Mouse (Mus musculus): ENCODE results near the gene Stk10. TPM values are rescaled to one million over a fixed set of nuclear protein-coding genes. Genes with fewer than 3 reads are reported as not detected.

Stk10 gene
- polyA plus RNA-seq, 1 experiment from 2014 or later: 2.2 TPM

DNA sequence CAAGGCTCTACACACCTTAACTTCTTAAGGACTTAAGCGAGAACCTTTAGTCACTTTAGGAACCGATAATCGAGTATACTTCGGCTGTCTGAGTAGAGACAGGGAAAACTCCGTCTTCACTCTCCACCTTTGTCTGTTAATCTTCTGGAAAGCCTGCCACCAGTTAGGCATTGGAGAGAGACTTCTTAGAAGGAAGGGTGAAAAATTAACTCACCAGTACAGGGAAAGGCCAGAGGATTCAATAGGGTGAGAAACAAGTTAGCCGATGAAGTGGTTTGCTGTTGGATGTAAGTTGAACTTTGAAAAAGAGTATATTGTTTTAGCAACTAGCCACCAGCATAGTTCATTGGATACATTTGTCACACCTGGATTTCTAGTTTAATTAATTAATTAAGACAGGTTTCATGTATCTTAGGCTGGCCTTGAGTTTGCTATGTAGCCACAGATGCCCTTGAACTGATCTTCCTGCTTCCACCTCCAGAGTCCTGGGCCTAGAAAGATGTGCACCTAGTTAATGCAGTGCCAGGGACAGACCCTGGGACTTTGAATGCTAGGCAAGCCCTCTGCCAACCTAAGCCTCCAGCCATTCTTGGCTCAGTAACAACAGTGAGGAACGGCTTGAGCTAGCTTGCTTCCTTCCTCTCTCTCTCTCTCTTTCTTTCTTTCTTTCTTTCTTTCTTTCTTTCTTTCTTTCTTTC is 117.9 kb downstream of the Stk10 start:
- H3K9ac ChIP-seq (ENCODE audit: low read length): no peak overlapping the region
- H3K4me1 ChIP-seq (ENCODE audit: control insufficient read depth in 2 of 2, insufficient read depth in 2 of 2, low read length in 2 of 2): peaks cover 4 to 37% of the 10 kb centered on the region in 2 experiments
- H3K36me3 ChIP-seq (ENCODE audit: control insufficient read depth, insufficient read depth, low read length): peaks cover 5% of the 10 kb centered on the region
- H3K9me3 ChIP-seq (ENCODE audit: control insufficient read depth, low read length): no peaks in the 10 kb centered on the region
- H3K4me3 ChIP-seq (ENCODE audit: control insufficient read depth in 1 of 2, insufficient read depth in 1 of 2, low read depth in 1 of 2, low read length in 2 of 2): no peak overlapping the region
- H3K4me2 ChIP-seq (ENCODE audit: low read length): no peak overlapping the region
- no peak for ATAC-seq (ENCODE audit: insufficient number of reproducible peaks, insufficient read depth, low FRiP score, low read depth)
- no peak overlapping the region for H3K27ac ChIP-seq (replicated peaks in 1 of 2; ENCODE audit: control insufficient read depth in 1 of 2, insufficient read depth in 1 of 2, low read depth in 2 of 2, low read length in 2 of 2)
- H3K27me3 ChIP-seq (ENCODE audit: control insufficient read depth, insufficient read depth, low read length): no peaks in the 10 kb centered on the region
- WGBS: 83% methylated on average over 7 of the region's 7 CpGs

DNA sequence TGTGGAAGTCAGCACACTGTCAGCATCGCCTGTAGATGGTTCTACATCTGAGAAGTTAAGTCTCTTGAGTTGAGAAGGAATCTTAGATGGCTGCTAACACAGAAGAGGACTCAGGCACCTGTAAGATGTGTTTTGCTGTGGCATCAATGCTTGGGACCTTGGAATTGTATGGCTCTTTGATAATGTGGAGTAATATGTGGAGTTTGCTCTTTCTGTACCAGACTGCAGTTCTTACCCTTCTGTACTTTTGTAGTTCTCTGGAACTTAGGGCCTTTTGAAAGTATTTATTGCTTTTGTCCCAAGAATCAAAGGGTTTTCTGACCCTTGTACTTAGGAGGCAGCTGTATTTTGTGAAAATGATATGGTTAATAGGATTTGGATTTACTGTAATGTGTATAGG is 118.6 kb downstream of the Stk10 start:
- Histone ChIP-seq H3K36me3 (ENCODE audit: control insufficient read depth, insufficient read depth, low read length) (peaks cover 5% of the 10 kb centered on the region), H3K9me3 (ENCODE audit: control insufficient read depth, low read length) (no peaks in the 10 kb centered on the region), H3K4me1 (ENCODE audit: control insufficient read depth in 2 of 2, insufficient read depth in 2 of 2, low read length in 2 of 2) (peaks cover 4 to 32% of the 10 kb centered on the region in 2 experiments), H3K4me3 (ENCODE audit: control insufficient read depth in 1 of 2, insufficient read depth in 1 of 2, low read depth in 1 of 2, low read length in 2 of 2) (no peak overlapping the region), H3K9ac (ENCODE audit: low read length) (no peak overlapping the region), H3K27ac (replicated peaks in 1 of 2; ENCODE audit: control insufficient read depth in 1 of 2, insufficient read depth in 1 of 2, low read depth in 2 of 2, low read length in 2 of 2) (no peak overlapping the region), H3K4me2 (ENCODE audit: low read length) (no peak overlapping the region), H3K27me3 (ENCODE audit: control insufficient read depth, insufficient read depth, low read length) (no peaks in the 10 kb centered on the region)
- ATAC-seq (ENCODE audit: insufficient number of reproducible peaks, insufficient read depth, low FRiP score, low read depth): no peak
- 97% methylated on average over 1 of the region's 1 CpGs for WGBS

DNA sequence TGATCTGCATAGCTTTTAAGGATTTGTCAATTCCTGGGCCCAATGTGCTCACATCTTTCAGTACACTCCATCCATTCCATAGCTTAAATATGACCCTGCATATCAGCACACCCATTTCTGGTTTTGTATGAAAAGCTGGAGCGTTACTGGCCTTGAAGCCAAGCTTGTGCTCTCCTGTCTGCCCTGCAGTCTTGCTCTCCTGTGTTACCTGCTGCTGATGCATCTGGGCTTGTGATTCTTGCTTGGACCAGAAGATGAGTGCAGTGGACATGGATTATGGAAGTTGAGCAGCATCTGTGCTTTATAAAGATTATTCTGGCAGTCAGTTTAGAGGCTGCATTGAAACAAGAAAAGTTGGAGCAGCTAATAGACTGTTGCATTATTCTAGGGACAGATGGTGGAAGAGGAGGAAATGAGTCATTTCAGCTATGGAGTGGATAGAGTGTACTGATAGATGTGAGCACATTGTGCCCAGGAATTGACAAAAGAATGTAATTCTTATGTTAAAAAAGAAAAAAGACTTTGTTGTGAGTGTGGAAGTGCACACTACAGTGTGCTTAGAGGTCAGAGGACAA is 129.1 kb downstream of the Stk10 start:
- Histone ChIP-seq H3K27ac (replicated peaks in 1 of 2; ENCODE audit: control insufficient read depth in 1 of 2, insufficient read depth in 1 of 2, low read depth in 2 of 2, low read length in 2 of 2) (0 out of 4 replicates have a peak overlapping the region, but pooled peaks of 1 of the 2 experiments have one; percentile 19), H3K27me3 (ENCODE audit: control insufficient read depth, insufficient read depth, low read length) (no peaks in the 10 kb centered on the region), H3K4me2 (ENCODE audit: low read length) (no peak overlapping the region), H3K4me1 (ENCODE audit: control insufficient read depth in 2 of 2, insufficient read depth in 2 of 2, low read length in 2 of 2) (peaks cover 2 to 14% of the 10 kb centered on the region in 2 experiments; a peak in 1 of 4 replicates), H3K9me3 (ENCODE audit: control insufficient read depth, low read length) (no peaks in the 10 kb centered on the region), H3K36me3 (ENCODE audit: control insufficient read depth, insufficient read depth, low read length) (peaks cover 5% of the 10 kb centered on the region; the same call in 1 of the 2 replicates), H3K4me3 (ENCODE audit: control insufficient read depth in 1 of 2, insufficient read depth in 1 of 2, low read depth in 1 of 2, low read length in 2 of 2) (no peak overlapping the region), H3K9ac (ENCODE audit: low read length) (no peak overlapping the region)
- no peak for ATAC-seq (ENCODE audit: insufficient number of reproducible peaks, insufficient read depth, low FRiP score, low read depth)
- WGBS: 59% methylated on average over 1 of the region's 1 CpGs

DNA sequence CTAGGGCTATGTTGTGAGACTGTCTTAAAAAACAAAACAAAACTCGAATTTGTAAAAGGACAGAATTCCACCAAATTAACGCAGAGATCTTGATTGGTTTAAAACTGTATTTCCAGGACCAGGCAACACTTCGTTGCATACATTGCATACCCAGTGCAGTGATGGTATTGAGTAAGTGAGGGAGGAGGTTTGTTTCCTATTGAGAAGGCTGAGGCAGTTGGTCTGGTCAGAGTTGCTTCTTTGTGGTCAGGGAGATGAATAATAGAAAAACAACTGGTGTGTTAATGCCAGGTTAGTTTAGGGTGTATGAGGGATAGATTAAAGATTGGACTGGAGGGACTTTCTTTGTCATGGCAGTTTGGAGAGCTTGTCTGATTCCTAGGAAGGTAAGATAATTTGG is 132.5 kb downstream of the Stk10 start:
- peaks cover 4% of the 10 kb centered on the region; the same call in 1 of the 2 replicates for H3K36me3 ChIP-seq (ENCODE audit: control insufficient read depth, insufficient read depth, low read length)
- H3K27ac ChIP-seq (replicated peaks in 1 of 2; ENCODE audit: control insufficient read depth in 1 of 2, insufficient read depth in 1 of 2, low read depth in 2 of 2, low read length in 2 of 2): no peak overlapping the region
- H3K27me3 ChIP-seq (ENCODE audit: control insufficient read depth, insufficient read depth, low read length): no peaks in the 10 kb centered on the region
- H3K9ac ChIP-seq (ENCODE audit: low read length): no peak overlapping the region
- H3K4me1 ChIP-seq (ENCODE audit: control insufficient read depth in 2 of 2, insufficient read depth in 2 of 2, low read length in 2 of 2): peaks cover 4 to 25% of the 10 kb centered on the region in 2 experiments; a peak in 3 of 4 replicates
- H3K4me3 ChIP-seq (ENCODE audit: control insufficient read depth in 1 of 2, insufficient read depth in 1 of 2, low read depth in 1 of 2, low read length in 2 of 2): no peak overlapping the region
- H3K4me2 ChIP-seq (ENCODE audit: low read length): no peak overlapping the region
- no peaks in the 10 kb centered on the region for H3K9me3 ChIP-seq (ENCODE audit: control insufficient read depth, low read length)
- ATAC-seq (ENCODE audit: insufficient number of reproducible peaks, insufficient read depth, low FRiP score, low read depth): no peak
- WGBS: 83% methylated on average over 3 of the region's 3 CpGs

DNA sequence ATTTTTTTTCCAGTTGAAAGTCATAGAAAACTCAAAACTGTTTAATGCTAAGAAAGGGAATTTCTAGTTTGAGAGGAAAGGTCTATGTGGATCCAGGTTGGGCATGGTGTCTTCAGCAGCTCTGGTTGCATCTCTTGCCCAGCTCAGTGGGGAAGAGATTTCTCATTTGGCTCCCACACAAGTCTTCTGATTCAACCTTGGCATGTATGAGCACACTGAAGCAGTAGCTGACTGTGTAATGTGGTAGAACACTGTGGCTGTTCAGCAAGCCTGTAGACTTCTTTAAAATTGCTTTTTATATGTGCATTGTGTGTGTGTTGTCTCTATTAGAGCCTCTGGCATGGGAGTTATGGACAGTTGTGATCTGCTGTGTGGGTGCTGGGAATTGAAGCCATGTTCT is 133.9 kb downstream of the Stk10 start:
- 0 out of 2 replicates have a peak, but pooled peaks cover 4% of the 10 kb centered on the region for H3K36me3 ChIP-seq (ENCODE audit: control insufficient read depth, insufficient read depth, low read length)
- H3K9me3 ChIP-seq (ENCODE audit: control insufficient read depth, low read length): no peaks in the 10 kb centered on the region
- H3K9ac ChIP-seq (ENCODE audit: low read length): no peak overlapping the region
- no peak for ATAC-seq (ENCODE audit: insufficient number of reproducible peaks, insufficient read depth, low FRiP score, low read depth)
- no peaks in the 10 kb centered on the region for H3K27me3 ChIP-seq (ENCODE audit: control insufficient read depth, insufficient read depth, low read length)
- no peak overlapping the region for H3K27ac ChIP-seq (replicated peaks in 1 of 2; ENCODE audit: control insufficient read depth in 1 of 2, insufficient read depth in 1 of 2, low read depth in 2 of 2, low read length in 2 of 2)
- peaks cover 8 to 27% of the 10 kb centered on the region in 2 experiments for H3K4me1 ChIP-seq (ENCODE audit: control insufficient read depth in 2 of 2, insufficient read depth in 2 of 2, low read length in 2 of 2)
- no peak overlapping the region for H3K4me3 ChIP-seq (ENCODE audit: control insufficient read depth in 1 of 2, insufficient read depth in 1 of 2, low read depth in 1 of 2, low read length in 2 of 2)
- no peak overlapping the region for H3K4me2 ChIP-seq (ENCODE audit: low read length)

DNA sequence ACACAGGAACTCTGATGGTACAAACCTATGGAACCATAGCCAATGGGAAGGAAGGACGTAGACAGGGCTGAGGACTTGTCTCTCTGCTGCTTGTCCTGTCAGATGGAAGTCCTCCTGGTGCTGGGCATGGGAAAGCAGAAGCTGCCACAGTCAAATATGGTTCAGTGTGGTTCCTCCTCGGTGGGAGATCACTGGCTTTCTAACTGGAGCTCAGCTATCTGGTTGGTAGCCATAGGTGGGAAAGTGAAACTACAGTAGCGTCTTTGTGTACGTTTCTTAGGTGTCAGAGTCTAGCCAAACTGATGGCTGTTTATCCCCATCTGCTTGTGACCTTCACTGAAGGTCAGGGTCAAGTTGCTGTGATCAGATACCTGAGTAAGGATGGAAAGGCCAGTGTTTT is 138.4 kb downstream of the Stk10 start:
- no peak for ATAC-seq (ENCODE audit: insufficient number of reproducible peaks, insufficient read depth, low FRiP score, low read depth)
- Histone ChIP-seq H3K9me3 (ENCODE audit: control insufficient read depth, low read length) (no peaks in the 10 kb centered on the region), H3K4me3 (ENCODE audit: control insufficient read depth in 1 of 2, insufficient read depth in 1 of 2, low read depth in 1 of 2, low read length in 2 of 2) (no peak overlapping the region), H3K9ac (ENCODE audit: low read length) (no peak overlapping the region), H3K4me1 (ENCODE audit: control insufficient read depth in 2 of 2, insufficient read depth in 2 of 2, low read length in 2 of 2) (peaks cover 6 to 27% of the 10 kb centered on the region in 2 experiments), H3K4me2 (ENCODE audit: low read length) (no peak overlapping the region), H3K36me3 (ENCODE audit: control insufficient read depth, insufficient read depth, low read length) (0 out of 2 replicates have a peak, but pooled peaks cover 4% of the 10 kb centered on the region), H3K27ac (replicated peaks in 1 of 2; ENCODE audit: control insufficient read depth in 1 of 2, insufficient read depth in 1 of 2, low read depth in 2 of 2, low read length in 2 of 2) (no peak overlapping the region), H3K27me3 (ENCODE audit: control insufficient read depth, insufficient read depth, low read length) (no peaks in the 10 kb centered on the region)
- WGBS: 81% methylated on average over 4 of the region's 4 CpGs
